14 mouse cellular contexts compared by ENCODE assay signal in genomic region chr6:5037225-5037624, GRCm38 (mm10).
DNase-seq lines count a peak whose midpoint lies in the region; ATAC-seq and TF ChIP-seq lines count a peak whose summit lies in the region.
"Had no signal": no experiment of that assay in that cellular context is flagged by ENCODE, and none has a peak within 500 bp of the region (broad histone marks: within the 10 kb centered on the region; RNA-seq: fewer than 3 reads in every experiment).

No protein-coding gene starts in this region.

- peak; percentile 50; the same call in 1 of the 2 replicates for ATAC-seq in heart, embryonic 15.5 days (replicated peaks; ENCODE audit: insufficient number of reproducible peaks, insufficient read depth, low FRiP score, low read depth)
- ATAC-seq: lung, postnatal 0 days; Patski had no signal

- no peaks in the 10 kb centered on the region for H3K4me1 ChIP-seq in cerebellum, adult 2 months (ENCODE audit: control insufficient read depth, insufficient read depth, low read length)
- H3K4me1 ChIP-seq in heart, embryonic 15.5 days (replicated peaks): peaks cover 7% of the 10 kb centered on the region
- H3K4me1 ChIP-seq in heart, adult 2 months (ENCODE audit: control insufficient read depth, insufficient read depth, low read length): no peaks in the 10 kb centered on the region

- TF ChIP-seq EP300 in heart, adult 2 months (IDR thresholded peaks at IDR 0.05; ENCODE audit: insufficient read depth, low read depth, low read length): no peak

- WGBS in cerebellum, adult 2 months: 63% methylated on average over 4 of the region's 4 CpGs
- WGBS in heart, embryonic 15.5 days: 58% methylated on average over 4 of the region's 4 CpGs
- WGBS in heart, adult 2 months: 70% methylated on average over 4 of the region's 4 CpGs

- no peak overlapping the region for H3K27ac ChIP-seq in cerebellum, adult 2 months (ENCODE audit: insufficient read depth, low read length)
- 0 out of 2 replicates have a peak overlapping the region, but pooled peaks have one; percentile 3 for H3K27ac ChIP-seq in heart, embryonic 15.5 days
- no peak overlapping the region for H3K27ac ChIP-seq in heart, adult 2 months
- H3K27ac ChIP-seq: gastrocnemius, adult 2 months; layer of hippocampus, adult 2 months had no signal

- TF ChIP-seq CTCF in cerebellum, adult 2 months (IDR thresholded peaks at IDR 0.05; ENCODE audit: borderline replicate concordance, insufficient read depth, low read depth, low read length): no peak
- TF ChIP-seq CTCF in heart, adult 2 months (IDR thresholded peaks at IDR 0.05): no peak

- no peaks in the 10 kb centered on the region for H3K9me3 ChIP-seq in heart, embryonic 15.5 days (replicated peaks)

- H3K27me3 ChIP-seq in cerebellum, adult 2 months (ENCODE audit: control insufficient read depth, insufficient read depth, low read length): no peaks in the 10 kb centered on the region
- H3K27me3 ChIP-seq in heart, embryonic 15.5 days: no peaks in the 10 kb centered on the region
- no peaks in the 10 kb centered on the region for H3K27me3 ChIP-seq in heart, adult 2 months (ENCODE audit: control insufficient read depth, insufficient read depth, low read length)
- H3K27me3 ChIP-seq: Patski had no signal

- peak; percentile 47 to 57 for DNase-seq in cerebellum, postnatal 10 days
- no peak for DNase-seq in cerebellum, adult 2 months
- DNase-seq in heart, adult 2 months: no peak
- peak; percentile 36 for DNase-seq in kidney, postnatal 14 days
- no peak for DNase-seq in kidney, adult 18-20 months
- DNase-seq in right cerebral cortex, postnatal 14 days: peak; percentile 20
- no peak for DNase-seq in right cerebral cortex, postnatal 25 days
- DNase-seq: cerebellum, adult 9-11 months; gastrocnemius, adult 2 months; spleen, adult 18-20 months had no signal

- intact Hi-C loops in heart, adult 2 months (cut with DNase I): no loop called here

- no peaks in the 10 kb centered on the region for H3K36me3 ChIP-seq in heart, embryonic 15.5 days
- H3K36me3 ChIP-seq in heart, adult 2 months (ENCODE audit: control insufficient read depth, insufficient read depth, low read length): no peaks in the 10 kb centered on the region

- no peaks in the 10 kb centered on the region for H3K79me2 ChIP-seq in heart, adult 2 months (replicated peaks; ENCODE audit: control insufficient read depth, insufficient read depth, low read length)

- no peak overlapping the region for H3K4me2 ChIP-seq in heart, embryonic 15.5 days

- H3K4me3 ChIP-seq in cerebellum, adult 2 months (replicated peaks; ENCODE audit: insufficient read depth, low read depth, low read length): no peak overlapping the region
- no peak overlapping the region for H3K4me3 ChIP-seq in heart, embryonic 15.5 days
- H3K4me3 ChIP-seq in heart, adult 2 months: no peak overlapping the region
- H3K4me3 ChIP-seq: gastrocnemius, adult 2 months; layer of hippocampus, adult 2 months had no signal

- no peak overlapping the region for H3K9ac ChIP-seq in heart, embryonic 15.5 days
- no peak overlapping the region for H3K9ac ChIP-seq in heart, adult 2 months (ENCODE audit: low read depth, low read length)

- no peak for TF ChIP-seq POLR2A in cerebellum, adult 2 months (IDR thresholded peaks at IDR 0.05; ENCODE audit: borderline replicate concordance, insufficient read depth, low read length)
- TF ChIP-seq POLR2A in heart, adult 2 months (IDR thresholded peaks at IDR 0.05; ENCODE audit: insufficient read depth, low read depth, low read length): no peak

Comparison
In these comparisons a context has a peak if more than half of its experiments do, and no peak if none do; other contexts are left out.
1. DNase-seq: peak in cerebellum, postnatal 10 days (2 of 2), kidney, postnatal 14 days (single experiment) and right cerebral cortex, postnatal 14 days (single experiment); none in cerebellum, adult 2 months (0 of 2), heart, adult 2 months (0 of 2), kidney, adult 18-20 months (single experiment) and right cerebral cortex, postnatal 25 days (single experiment).